Mouse (Mus musculus): Measurements from ENCODE around the gene Adamts20.

DNA sequence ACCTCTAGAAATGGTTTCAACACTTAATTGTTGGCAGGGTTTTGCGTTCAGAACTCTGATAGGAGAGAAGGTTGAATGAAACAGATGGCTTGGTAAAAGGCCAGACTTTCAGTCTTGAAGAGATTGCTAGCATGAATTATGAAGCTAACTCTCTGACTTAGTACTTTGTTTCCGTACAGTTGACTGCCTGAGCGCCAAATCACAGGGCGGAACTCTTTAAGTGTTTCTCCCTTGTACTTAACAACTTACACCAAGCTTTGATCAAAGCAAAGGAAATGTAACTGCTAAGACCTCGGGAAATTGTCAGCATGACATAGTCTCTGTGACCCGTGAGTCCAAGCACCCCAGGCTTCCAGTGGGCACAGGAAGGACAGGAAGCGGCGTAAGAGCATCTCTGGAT is 244.5 kb downstream of the Adamts20 start:
- TF ChIP-seq CTCF (IDR thresholded peaks at IDR 0.05 in 2 of 3, conservative IDR thresholded peaks at IDR 0.05 in 1 of 3; ENCODE audit: control insufficient read depth in 1 of 3, insufficient read depth in 1 of 3, low read depth in 2 of 3, low read length in 3 of 3, poor library complexity in 1 of 3, severe bottlenecking in 1 of 3) = no peak
- TF ChIP-seq MYC (IDR thresholded peaks at IDR 0.05; ENCODE audit: low read depth, low read length) = no peak
- no peak for TF ChIP-seq POLR2A (IDR thresholded peaks at IDR 0.05; ENCODE audit: control insufficient read depth in 1 of 2, insufficient read depth in 1 of 2, low read depth in 1 of 2, low read length in 2 of 2, poor library complexity in 1 of 2)
- no peak for TF ChIP-seq ELF1 (IDR thresholded peaks at IDR 0.05; ENCODE audit: low read depth, low read length)
- TF ChIP-seq ZKSCAN1 (IDR thresholded peaks at IDR 0.05; ENCODE audit: low read depth, low read length) = no peak
- TF ChIP-seq ZNF384 (IDR thresholded peaks at IDR 0.05; ENCODE audit: low read depth, low read length) = no peak
- TF ChIP-seq MXI1 (IDR thresholded peaks at IDR 0.05; ENCODE audit: low read depth, low read length) = no peak
- TF ChIP-seq TAL1 (IDR thresholded peaks at IDR 0.05; ENCODE audit: low read length) = no peak

All from MEL (cell line).